Mouse (Mus musculus): ENCODE results near the gene Lrrc8a. TPM values are rescaled to one million over a fixed set of nuclear protein-coding genes. Genes with fewer than 3 reads are reported as not detected.
A peak's percentile ranks its signal among the peaks of the same experiment; 100 is the strongest.

The Lrrc8a gene
- polyA plus RNA-seq, 1 experiment from 2014 or later: 51.7 TPM

- Histone ChIP-seq H3K27me3 (ENCODE audit: control insufficient read depth, insufficient read depth, low read length) (no peaks in the 10 kb centered on the region), H3K9ac (ENCODE audit: low read length) (no peak overlapping the region), H3K27ac (ENCODE audit: low read depth, low read length) (no peak overlapping the region), H3K4me3 (ENCODE audit: low read depth, low read length) (no peak overlapping the region), H3K9me3 (ENCODE audit: control insufficient read depth, low read length) (no peaks in the 10 kb centered on the region), H3K4me2 (no peak overlapping the region), H3K36me3 (ENCODE audit: control insufficient read depth, insufficient read depth, low read length) (peaks cover 20% of the 10 kb centered on the region), H3K4me1 (ENCODE audit: control insufficient read depth, insufficient read depth, low read length) (peaks cover 7% of the 10 kb centered on the region)
- WGBS: 88% methylated on average over 6 of the region's 6 CpGs
- DNase-seq (ENCODE audit: low spot score, missing footprints) (no peak), ATAC-seq (ENCODE audit: low FRiP score) (no peak)
Measured at GRCm38 (mm10) chr2:30263811-30264210, 26.3 kb downstream of the Lrrc8a start.

- peak; percentile 84 for DNase-seq (ENCODE audit: low spot score, missing footprints)
- ATAC-seq (ENCODE audit: low FRiP score): no peak
- no peak overlapping the region for H3K9ac ChIP-seq (ENCODE audit: low read length)
- no peak overlapping the region for H3K4me3 ChIP-seq (ENCODE audit: low read depth, low read length)
- H3K27ac ChIP-seq (ENCODE audit: low read depth, low read length): no peak overlapping the region
- H3K36me3 ChIP-seq (ENCODE audit: control insufficient read depth, insufficient read depth, low read length): peaks cover 20% of the 10 kb centered on the region
- peaks cover 7% of the 10 kb centered on the region for H3K4me1 ChIP-seq (ENCODE audit: control insufficient read depth, insufficient read depth, low read length)
- 80% methylated on average over 7 of the region's 7 CpGs for WGBS
- no peaks in the 10 kb centered on the region for H3K9me3 ChIP-seq (ENCODE audit: control insufficient read depth, low read length)
- H3K4me2 ChIP-seq: no peak overlapping the region
- no peaks in the 10 kb centered on the region for H3K27me3 ChIP-seq (ENCODE audit: control insufficient read depth, insufficient read depth, low read length)
Measured at GRCm38 (mm10) chr2:30264671-30265519, 27.4 kb downstream of the Lrrc8a start.

GRCm38 (mm10) chr2:30265767-30266253, 28.3 kb downstream of the Lrrc8a start, which contains the start of gene Phyhd1:
Phyhd1 (plus strand) TSS chr2:30266203.
- Histone ChIP-seq H3K36me3 (ENCODE audit: control insufficient read depth, insufficient read depth, low read length) (peaks cover 18% of the 10 kb centered on the region), H3K27ac (ENCODE audit: low read depth, low read length) (peak within 1 kb of the TSS; percentile 11; the same call in 1 of the 2 replicates), H3K4me1 (ENCODE audit: control insufficient read depth, insufficient read depth, low read length) (peaks cover 7% of the 10 kb centered on the region), H3K4me3 (ENCODE audit: low read depth, low read length) (no peak within 1 kb of the TSS), H3K9me3 (ENCODE audit: control insufficient read depth, low read length) (no peaks in the 10 kb centered on the region), H3K9ac (ENCODE audit: low read length) (no peak within 1 kb of the TSS), H3K27me3 (ENCODE audit: control insufficient read depth, insufficient read depth, low read length) (no peaks in the 10 kb centered on the region), H3K4me2 (peak within 1 kb of the TSS; percentile 2; the same call in 1 of the 2 replicates)
- 45% methylated on average over 5 of the region's 5 CpGs for WGBS
- DNase-seq (ENCODE audit: low spot score, missing footprints): no peak
- ATAC-seq (ENCODE audit: low FRiP score): no peak

GRCm38 (mm10) chr2:30266392-30266941, 29.0 kb downstream of the Lrrc8a start:
- 0 out of 2 replicates have a peak, but pooled peaks have one; percentile 44 for ATAC-seq (ENCODE audit: low FRiP score)
- H3K36me3 ChIP-seq (ENCODE audit: control insufficient read depth, insufficient read depth, low read length): peaks cover 15% of the 10 kb centered on the region; the same call in 1 of the 2 replicates

GRCm38 (mm10) chr2:30267466-30267865, 30.0 kb downstream of the Lrrc8a start:
- Histone ChIP-seq H3K9ac (ENCODE audit: low read length) (no peak overlapping the region), H3K4me1 (ENCODE audit: control insufficient read depth, insufficient read depth, low read length) (peaks cover 7% of the 10 kb centered on the region), H3K36me3 (ENCODE audit: control insufficient read depth, insufficient read depth, low read length) (peaks cover 10% of the 10 kb centered on the region; the same call in 1 of the 2 replicates), H3K27me3 (ENCODE audit: control insufficient read depth, insufficient read depth, low read length) (no peaks in the 10 kb centered on the region), H3K4me2 (no peak overlapping the region), H3K9me3 (ENCODE audit: control insufficient read depth, low read length) (no peaks in the 10 kb centered on the region), H3K27ac (ENCODE audit: low read depth, low read length) (no peak overlapping the region), H3K4me3 (ENCODE audit: low read depth, low read length) (no peak overlapping the region)
- ATAC-seq (ENCODE audit: low FRiP score) (no peak), DNase-seq (ENCODE audit: low spot score, missing footprints) (no peak)
- WGBS: 93% methylated on average over 2 of the region's 2 CpGs

More at GRCm38 (mm10) chr2:30266392-30266941, 29.0 kb downstream of the Lrrc8a start:
- no peaks in the 10 kb centered on the region for H3K9me3 ChIP-seq (ENCODE audit: control insufficient read depth, low read length)
- peak overlapping the region; percentile 2; the same call in 1 of the 2 replicates for H3K4me2 ChIP-seq
- no peaks in the 10 kb centered on the region for H3K27me3 ChIP-seq (ENCODE audit: control insufficient read depth, insufficient read depth, low read length)
- peak overlapping the region; percentile 11; the same call in 1 of the 2 replicates for H3K27ac ChIP-seq (ENCODE audit: low read depth, low read length)
- DNase-seq (ENCODE audit: low spot score, missing footprints): peak; percentile 87
- H3K4me3 ChIP-seq (ENCODE audit: low read depth, low read length): no peak overlapping the region
- WGBS: 10% methylated on average over 4 of the region's 4 CpGs
- peaks cover 7% of the 10 kb centered on the region for H3K4me1 ChIP-seq (ENCODE audit: control insufficient read depth, insufficient read depth, low read length)
- no peak overlapping the region for H3K9ac ChIP-seq (ENCODE audit: low read length)

- no peak for ATAC-seq (ENCODE audit: low FRiP score)
- 63% methylated on average over 4 of the region's 4 CpGs for WGBS
Measured at GRCm38 (mm10) chr2:30268371-30268770, 30.9 kb downstream of the Lrrc8a start.

GRCm38 (mm10) chr2:30269241-30269990, 31.9 kb downstream of the Lrrc8a start:
- no peak overlapping the region for H3K4me2 ChIP-seq
- DNase-seq (ENCODE audit: low spot score, missing footprints) (no peak), ATAC-seq (ENCODE audit: low FRiP score) (no peak)
- no peak overlapping the region for H3K9ac ChIP-seq (ENCODE audit: low read length)
- H3K9me3 ChIP-seq (ENCODE audit: control insufficient read depth, low read length): no peaks in the 10 kb centered on the region
- peaks cover 7% of the 10 kb centered on the region for H3K4me1 ChIP-seq (ENCODE audit: control insufficient read depth, insufficient read depth, low read length)
- no peak overlapping the region for H3K27ac ChIP-seq (ENCODE audit: low read depth, low read length)
- 87% methylated on average over 17 of the region's 17 CpGs for WGBS
- no peaks in the 10 kb centered on the region for H3K27me3 ChIP-seq (ENCODE audit: control insufficient read depth, insufficient read depth, low read length)
- H3K36me3 ChIP-seq (ENCODE audit: control insufficient read depth, insufficient read depth, low read length): peaks cover 2% of the 10 kb centered on the region; the same call in 1 of the 2 replicates
- H3K4me3 ChIP-seq (ENCODE audit: low read depth, low read length): no peak overlapping the region

More at GRCm38 (mm10) chr2:30268371-30268770, 30.9 kb downstream of the Lrrc8a start:
- Histone ChIP-seq H3K36me3 (ENCODE audit: control insufficient read depth, insufficient read depth, low read length) (peaks cover 9% of the 10 kb centered on the region; the same call in 1 of the 2 replicates), H3K27ac (ENCODE audit: low read depth, low read length) (no peak overlapping the region), H3K4me2 (no peak overlapping the region), H3K4me3 (ENCODE audit: low read depth, low read length) (no peak overlapping the region), H3K9ac (ENCODE audit: low read length) (no peak overlapping the region), H3K27me3 (ENCODE audit: control insufficient read depth, insufficient read depth, low read length) (no peaks in the 10 kb centered on the region), H3K9me3 (ENCODE audit: control insufficient read depth, low read length) (no peaks in the 10 kb centered on the region), H3K4me1 (ENCODE audit: control insufficient read depth, insufficient read depth, low read length) (peaks cover 7% of the 10 kb centered on the region)
- DNase-seq (ENCODE audit: low spot score, missing footprints): no peak

- WGBS: 58% methylated on average over 1 of the region's 1 CpGs
- Histone ChIP-seq H3K36me3 (ENCODE audit: control insufficient read depth, insufficient read depth, low read length) (no peaks in the 10 kb centered on the region), H3K4me1 (ENCODE audit: control insufficient read depth, insufficient read depth, low read length) (peaks cover 7% of the 10 kb centered on the region), H3K9me3 (ENCODE audit: control insufficient read depth, low read length) (no peaks in the 10 kb centered on the region), H3K27me3 (ENCODE audit: control insufficient read depth, insufficient read depth, low read length) (no peaks in the 10 kb centered on the region), H3K4me3 (ENCODE audit: low read depth, low read length) (no peak overlapping the region), H3K27ac (ENCODE audit: low read depth, low read length) (no peak overlapping the region), H3K4me2 (no peak overlapping the region), H3K9ac (ENCODE audit: low read length) (no peak overlapping the region)
- ATAC-seq (ENCODE audit: low FRiP score) (peak; percentile 40), DNase-seq (ENCODE audit: low spot score, missing footprints) (peak; percentile 92)
Measured at GRCm38 (mm10) chr2:30270134-30270533, 32.6 kb downstream of the Lrrc8a start.

Measured in midbrain, embryonic 11.5 days (tissue).